Mouse (Mus musculus) limb, embryonic 14.5 days (tissue): ENCODE measurements around the gene Bpifb1. TPM values are rescaled to one million over a fixed set of nuclear protein-coding genes. Genes with fewer than 3 reads are reported as not detected.

ENCODE experiments used
- ATAC-seq: fragments of 200-750 bp; cut with Nextera tagmentation; 2 replicates; pipeline ENCODE4 v1.8.0; 2017; ENCODE audit warnings: low read depth, moderate number of reproducible peaks, moderate TSS enrichment; ENCODE audit not compliant: low FRiP score
- DNase-seq: peaks from one replicate; pipeline ENCODE4 v3.0.0-alpha.2; 2015; ENCODE audit warnings: low spot score
- H3K27ac ChIP-seq: fragments of 300-500 bp; sonication (generic); replicated peaks from 2 replicates; pipeline ENCODE4 v1.5.1; 2014; ENCODE audit warnings: low read depth, mild to moderate bottlenecking, low read length, moderate library complexity, mixed read lengths
- H3K27me3 ChIP-seq: fragments of 300-500 bp; sonication (generic); 2 replicates; pipeline ENCODE4 v1.6.1; 2014; ENCODE audit warnings: low read length, mixed read lengths; ENCODE audit not compliant: control insufficient read depth, insufficient read depth
- H3K36me3 ChIP-seq: fragments of 300-500 bp; sonication (generic); 2 replicates; pipeline ENCODE4 v1.6.1; 2014; ENCODE audit warnings: mild to moderate bottlenecking, low read length, moderate library complexity, mixed read lengths; ENCODE audit not compliant: control insufficient read depth, insufficient read depth
- H3K4me1 ChIP-seq: fragments of 300-500 bp; sonication (generic); 2 replicates; pipeline ENCODE4 v1.6.1; 2014; ENCODE audit warnings: antibody characterized with exemption, low read length, mixed read lengths; ENCODE audit not compliant: control insufficient read depth, insufficient read depth
- H3K4me2 ChIP-seq: fragments of 300-500 bp; sonication (generic); replicated peaks from 2 replicates; pipeline ENCODE4 v1.6.1; 2014; ENCODE audit warnings: low read depth, mild to moderate bottlenecking, low read length, moderate library complexity; ENCODE audit not compliant: severe bottlenecking
- H3K4me3 ChIP-seq: fragments of 300-500 bp; sonication (generic); replicated peaks from 2 replicates; pipeline ENCODE4 v1.5.1; 2014; ENCODE audit warnings: low read length
- H3K9ac ChIP-seq: fragments of 300-500 bp; sonication (generic); 2 replicates; pipeline ENCODE4 v1.6.1; 2014; ENCODE audit warnings: mild to moderate bottlenecking, low read depth, low read length, moderate library complexity; ENCODE audit not compliant: severe bottlenecking
- H3K9me3 ChIP-seq: fragments of 300-500 bp; sonication (generic); 2 replicates; pipeline ENCODE4 v1.6.1; 2016; ENCODE audit warnings: low read length; ENCODE audit not compliant: control insufficient read depth
- POLR2A ChIP-seq: fragments of 200-500 bp; IDR thresholded peaks from 2 replicates; pipeline ENCODE4 v1.8.0; 2012; ENCODE audit warnings: inconsistent platforms, mild to moderate bottlenecking, moderate library complexity, borderline replicate concordance; ENCODE audit not compliant: insufficient read depth, insufficient read length; ENCODE audit errors: extremely low read depth
- WGBS: fragments of 180-500 bp; shearing (Covaris S2); extraction: QIAGEN DNeasy Blood & Tissue Kit; methylation state at CpG from one replicate; pipeline ENCODE4 v1.1.7; 2014; 5-methylcytosine and 5-hydroxymethylcytosine counted together
- polyA plus RNA-seq, 2 experiments: library from polyadenylated mRNA; depleted of rRNA in 1 of 2; stranded (reverse) in 1 of 2; unstranded in 1 of 2; fragments of >200 nt; fragmentation: Nextera tagmentation in 1 of 2; extraction: Ambion mirVana in 1 of 2; gene quantifications; 2 replicates each; pipeline versions ENCODE4 v1.2.1 to v1.2.3; 2012 to 2014

Bpifb1 gene
- polyA plus RNA-seq, 2 experiments: 0.26 TPM; not detected in 1

- ATAC-seq (no peak), DNase-seq (no peak)
- Histone ChIP-seq H3K4me1 (no peaks in the 10 kb centered on the region), H3K27ac (no peak overlapping the region), H3K9ac (no peak overlapping the region), H3K36me3 (no peaks in the 10 kb centered on the region), H3K4me3 (no peak overlapping the region), H3K4me2 (no peak overlapping the region), H3K9me3 (no peaks in the 10 kb centered on the region), H3K27me3 (no peaks in the 10 kb centered on the region)
- TF ChIP-seq POLR2A: no peak
- 81% methylated on average over 6 of the region's 6 CpGs for WGBS
Measured at GRCm38 (mm10) chr2:154185319-154185718, 5.3 kb upstream of the Bpifb1 start.

DNA sequence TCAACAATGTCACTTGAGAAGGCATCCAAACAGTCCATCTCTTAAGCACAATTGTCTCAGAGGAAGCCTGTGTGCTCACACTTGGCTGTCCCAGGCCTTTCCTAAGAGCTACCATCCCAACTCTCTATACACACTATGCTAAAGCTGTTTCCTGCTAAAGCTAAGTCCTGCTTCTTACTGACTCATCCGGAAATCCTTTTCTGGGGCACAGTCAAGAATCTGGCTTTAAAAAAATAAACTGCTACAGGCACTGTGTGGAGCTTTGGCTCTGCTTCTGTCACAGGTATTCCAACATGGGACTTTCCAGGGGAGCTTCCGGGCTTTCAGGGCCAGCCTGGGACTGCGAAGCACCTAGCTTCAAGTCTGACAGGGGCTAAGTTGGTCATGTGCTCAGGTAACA lies 4.9 kb upstream of the Bpifb1 start:
- Histone ChIP-seq H3K36me3 (no peaks in the 10 kb centered on the region), H3K4me1 (no peaks in the 10 kb centered on the region), H3K4me3 (no peak overlapping the region), H3K27me3 (no peaks in the 10 kb centered on the region), H3K9me3 (no peaks in the 10 kb centered on the region), H3K27ac (no peak overlapping the region), H3K4me2 (no peak overlapping the region), H3K9ac (no peak overlapping the region)
- 84% methylated on average over 3 of the region's 3 CpGs for WGBS
- ATAC-seq (no peak), DNase-seq (no peak)
- no peak for TF ChIP-seq POLR2A

GRCm38 (mm10) chr2:154187468-154187867 lies 3.1 kb upstream of the Bpifb1 start:
- no peaks in the 10 kb centered on the region for H3K4me1 ChIP-seq
- no peaks in the 10 kb centered on the region for H3K9me3 ChIP-seq
- no peak overlapping the region for H3K9ac ChIP-seq
- no peak for TF ChIP-seq POLR2A
- H3K36me3 ChIP-seq: no peaks in the 10 kb centered on the region
- DNase-seq (no peak), ATAC-seq (no peak)
- 41% methylated on average over 5 of the region's 5 CpGs for whole genome bisulfite sequencing
- no peak overlapping the region for H3K4me3 ChIP-seq
- no peak overlapping the region for H3K27ac ChIP-seq
- H3K4me2 ChIP-seq: no peak overlapping the region
- no peaks in the 10 kb centered on the region for H3K27me3 ChIP-seq

DNA sequence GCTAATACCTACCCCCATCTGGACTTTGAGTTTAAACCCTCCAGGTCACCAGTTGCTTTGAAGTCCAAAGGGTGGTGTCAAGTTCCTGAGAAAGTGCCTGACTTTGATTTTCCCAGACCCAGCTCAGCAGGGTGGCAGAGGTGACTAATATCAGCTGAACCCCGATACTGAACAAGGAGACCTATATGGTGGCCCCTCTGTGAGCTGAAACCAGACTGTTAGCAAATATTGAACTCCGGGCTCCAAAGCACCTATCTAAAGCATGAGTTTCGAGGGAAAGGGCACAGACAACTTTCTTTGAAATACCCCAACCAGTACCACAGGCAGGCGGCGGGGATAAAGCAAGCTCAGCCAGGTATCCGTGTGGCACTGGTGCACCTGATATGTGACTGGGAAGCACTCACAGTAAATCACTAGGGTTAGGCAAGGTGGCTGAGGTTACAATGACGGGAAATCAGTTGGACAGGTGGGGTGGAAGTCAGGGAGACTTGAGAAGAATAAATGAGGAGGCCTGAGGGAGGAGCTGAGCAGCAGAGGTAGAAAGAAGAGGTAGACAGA lies 662 bp upstream of the Bpifb1 start:
- H3K9me3 ChIP-seq: no peaks in the 10 kb centered on the region
- DNase-seq: no peak
- TF ChIP-seq POLR2A: no peak
- ATAC-seq: no peak
- no peaks in the 10 kb centered on the region for H3K4me1 ChIP-seq
- H3K27me3 ChIP-seq: no peaks in the 10 kb centered on the region
- WGBS: 65% methylated on average over 7 of the region's 7 CpGs
- H3K27ac ChIP-seq: no peak overlapping the region
- no peak overlapping the region for H3K9ac ChIP-seq
- H3K4me2 ChIP-seq: no peak overlapping the region
- H3K4me3 ChIP-seq: no peak overlapping the region
- no peaks in the 10 kb centered on the region for H3K36me3 ChIP-seq

DNA sequence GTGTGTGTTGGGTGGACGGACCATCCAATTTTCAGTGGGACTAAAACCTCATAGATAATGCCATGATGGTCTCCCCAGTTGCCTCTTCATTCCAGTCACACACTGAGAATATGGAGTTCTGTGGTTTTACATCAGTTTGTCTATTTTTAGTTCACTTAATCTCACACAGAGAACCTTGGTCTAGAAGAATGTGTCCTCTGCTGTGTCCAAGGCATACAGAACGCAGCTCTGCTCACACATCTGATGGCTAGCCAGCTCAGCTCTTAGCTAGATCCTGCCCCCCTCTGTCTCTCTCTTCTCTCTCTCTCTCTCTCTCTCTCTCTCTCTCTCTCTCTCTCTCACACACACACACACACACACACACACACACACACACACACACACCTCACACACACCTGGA lies 1.5 kb downstream of the Bpifb1 start:
- no peaks in the 10 kb centered on the region for H3K4me1 ChIP-seq
- H3K9ac ChIP-seq: no peak overlapping the region
- H3K4me2 ChIP-seq: no peak overlapping the region
- no peak for DNase-seq
- no peak for TF ChIP-seq POLR2A
- H3K4me3 ChIP-seq: no peak overlapping the region
- no peak for ATAC-seq
- H3K36me3 ChIP-seq: no peaks in the 10 kb centered on the region
- H3K27me3 ChIP-seq: no peaks in the 10 kb centered on the region
- no peak overlapping the region for H3K27ac ChIP-seq
- H3K9me3 ChIP-seq: no peaks in the 10 kb centered on the region
- WGBS: 78% methylated on average over 2 of the region's 2 CpGs

- no peak overlapping the region for H3K4me2 ChIP-seq
- no peaks in the 10 kb centered on the region for H3K27me3 ChIP-seq
- H3K27ac ChIP-seq: no peak overlapping the region
- H3K4me1 ChIP-seq: no peaks in the 10 kb centered on the region
- no peak overlapping the region for H3K4me3 ChIP-seq
- no peak for TF ChIP-seq POLR2A
- DNase-seq (no peak), ATAC-seq (no peak)
- 89% methylated on average over 4 of the region's 4 CpGs for WGBS
- H3K9ac ChIP-seq: no peak overlapping the region
- no peaks in the 10 kb centered on the region for H3K36me3 ChIP-seq
- H3K9me3 ChIP-seq: no peaks in the 10 kb centered on the region
Measured at GRCm38 (mm10) chr2:154193071-154193470, 2.5 kb downstream of the Bpifb1 start.
